Mouse (Mus musculus): Measurements from ENCODE around the gene Plxnd1. TPM values are rescaled to one million over a fixed set of nuclear protein-coding genes. Genes with fewer than 3 reads are reported as not detected.

Plxnd1 gene
- total RNA-seq, 2 experiments from 2014 or later, result 1.4 to 1.6 TPM

GRCm38 (mm10) chr6:115905568-115905967, 89.2 kb downstream of the Plxnd1 start:
- ATAC-seq (replicated peaks; ENCODE audit: low FRiP score, low TSS enrichment, poor library complexity, severe bottlenecking), result no peak

Other genes with a start within 250 kb of the Plxnd1 start
- 27.1 and 36.9 TPM in 2 replicates for gene Tmem40, start 232.6 kb downstream of the Plxnd1 start, total RNA-seq (2014; fragmentation: Nextera tagmentation)
- gene Tmem40, start 232.6 kb downstream of the Plxnd1 start, total RNA-seq (2017), result 24.0 and 36.5 TPM in 2 replicates
- 0.54 and 2.1 TPM in 2 replicates for gene Cand2, start 220.5 kb downstream of the Plxnd1 start, total RNA-seq (2014; fragmentation: Nextera tagmentation)
- 0.72 and 0.89 TPM in 2 replicates for gene Cand2, start 220.5 kb downstream of the Plxnd1 start, total RNA-seq (2017)
- 5,043 and 6,230 TPM in 2 replicates for gene Rpl32, start 186.3 kb downstream of the Plxnd1 start, total RNA-seq (2014; fragmentation: Nextera tagmentation)
- 5,746 and 6,785 TPM in 2 replicates for gene Rpl32, start 186.3 kb downstream of the Plxnd1 start, total RNA-seq (2017)
- not detected in 2 replicates for gene Efcab12, start 156.6 kb downstream of the Plxnd1 start, total RNA-seq (2014; fragmentation: Nextera tagmentation)
- 0.05 TPM in 1 of 2 replicates, not detected in the other for gene Efcab12, start 156.6 kb downstream of the Plxnd1 start, total RNA-seq (2017)
- gene Mbd4, start 141.6 kb downstream of the Plxnd1 start, total RNA-seq (2014; fragmentation: Nextera tagmentation), result 12.6 and 25.6 TPM in 2 replicates
- 18.9 and 19.9 TPM in 2 replicates for gene Mbd4, start 141.6 kb downstream of the Plxnd1 start, total RNA-seq (2017)
- 0.49 and 1.8 TPM in 2 replicates for gene Ift122, start 141.5 kb downstream of the Plxnd1 start, total RNA-seq (2014; fragmentation: Nextera tagmentation)
- gene Ift122, start 141.5 kb downstream of the Plxnd1 start, total RNA-seq (2017), result 2.3 and 3.7 TPM in 2 replicates
- not detected in 2 replicates for gene Rho, start 63.3 kb downstream of the Plxnd1 start, total RNA-seq (2014; fragmentation: Nextera tagmentation)
- gene Rho, start 63.3 kb downstream of the Plxnd1 start, total RNA-seq (2017), result not detected in 2 replicates
- gene H1foo, start 50.1 kb downstream of the Plxnd1 start, total RNA-seq (2014; fragmentation: Nextera tagmentation), result not detected in 2 replicates
- gene H1foo, start 50.1 kb downstream of the Plxnd1 start, total RNA-seq (2017), result not detected in 2 replicates
- gene Tmcc1, start 198.5 kb upstream of the Plxnd1 start, total RNA-seq (2014; fragmentation: Nextera tagmentation), result 9.1 and 12.1 TPM in 2 replicates
- gene Tmcc1, start 198.5 kb upstream of the Plxnd1 start, total RNA-seq (2017), result 9.1 and 9.8 TPM in 2 replicates
- 39.7 and 43.1 TPM in 2 replicates for gene Washc2, start 213.0 kb upstream of the Plxnd1 start, total RNA-seq (2014; fragmentation: Nextera tagmentation)
- 35.8 and 44.9 TPM in 2 replicates for gene Washc2, start 213.0 kb upstream of the Plxnd1 start, total RNA-seq (2017)